Mouse (Mus musculus): ENCODE measurements around the gene Tbc1d10a.
"Not testable (repeated sequence)": the region's sequence is repeated elsewhere in the genome, so short reads cannot be mapped to it uniquely, and the experiment has no call there.

Gene Tbc1d10a

DNA sequence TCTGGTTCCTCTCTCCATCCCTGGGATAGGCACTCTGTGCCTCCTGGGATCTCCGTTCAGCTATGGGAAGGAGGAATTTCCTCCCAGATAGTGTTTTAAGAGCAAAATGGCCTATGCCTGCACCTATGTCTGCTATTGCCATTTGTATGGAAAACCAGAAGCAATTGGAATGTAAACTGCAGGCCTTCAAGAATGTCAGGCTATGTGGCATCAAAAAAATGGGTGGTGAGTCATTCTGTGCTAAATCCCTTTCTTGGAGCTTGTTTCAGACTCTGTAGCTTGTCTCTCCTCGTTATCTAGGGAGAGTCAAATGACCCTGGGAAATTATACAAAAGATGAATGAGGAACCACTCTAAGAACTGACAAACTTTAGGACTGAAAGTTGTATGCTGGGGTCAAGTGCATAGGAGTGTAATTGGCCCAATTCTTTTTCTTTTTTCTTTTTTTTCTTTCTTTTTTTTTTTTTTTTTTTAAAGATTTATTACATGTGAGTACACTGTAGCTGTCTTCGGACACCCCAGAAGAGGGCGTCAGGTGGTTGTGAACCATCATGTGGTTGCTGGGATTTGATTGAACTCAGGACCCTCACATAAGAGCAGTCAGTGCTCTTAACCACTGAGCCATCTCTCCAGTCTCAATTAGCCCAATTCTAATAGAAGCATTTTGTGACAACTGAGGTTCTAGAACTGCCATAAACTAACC is 2.2 kb upstream of the Tbc1d10a start:
- no peak for DNase-seq

DNA sequence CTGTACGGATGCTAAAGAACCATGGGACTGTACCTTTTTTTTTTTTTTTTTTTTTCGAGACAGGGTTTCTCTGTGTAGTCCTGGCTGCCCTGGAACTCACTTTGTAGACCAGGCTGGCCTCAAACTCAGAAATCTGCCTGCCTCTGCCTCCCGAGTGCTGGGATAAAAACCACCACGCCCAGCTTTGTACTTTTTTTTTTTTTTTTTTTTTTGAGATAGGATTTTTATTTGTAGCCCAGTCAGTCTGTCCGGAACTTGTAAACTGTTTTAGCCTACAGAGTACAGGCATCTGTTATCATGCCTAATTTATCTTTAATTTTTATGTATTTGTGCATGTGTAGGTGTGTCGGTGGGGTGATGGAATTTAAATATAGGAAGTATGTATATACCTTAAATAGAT is 1.1 kb upstream of the Tbc1d10a start:
- not testable (repeated sequence) for DNase-seq

DNA sequence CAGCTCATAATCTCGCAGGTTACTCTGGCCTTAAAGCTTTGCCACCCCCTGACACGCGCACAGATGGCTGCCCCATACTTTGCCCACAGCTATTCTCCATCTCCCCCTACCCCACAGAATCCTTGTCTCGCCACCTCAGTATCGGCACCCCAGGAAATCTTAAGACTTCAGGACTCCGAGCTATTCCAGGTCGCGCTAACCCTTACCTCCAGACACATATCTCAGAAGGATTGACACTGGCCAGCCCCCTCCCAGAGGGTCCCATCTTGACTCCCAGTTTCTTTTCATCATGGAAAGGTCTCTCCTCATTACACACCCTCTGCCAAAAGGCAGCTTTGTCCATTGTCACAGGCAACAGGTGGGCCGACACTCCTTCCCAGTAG is 720 bp downstream of the Tbc1d10a start:
- no peak for DNase-seq

DNA sequence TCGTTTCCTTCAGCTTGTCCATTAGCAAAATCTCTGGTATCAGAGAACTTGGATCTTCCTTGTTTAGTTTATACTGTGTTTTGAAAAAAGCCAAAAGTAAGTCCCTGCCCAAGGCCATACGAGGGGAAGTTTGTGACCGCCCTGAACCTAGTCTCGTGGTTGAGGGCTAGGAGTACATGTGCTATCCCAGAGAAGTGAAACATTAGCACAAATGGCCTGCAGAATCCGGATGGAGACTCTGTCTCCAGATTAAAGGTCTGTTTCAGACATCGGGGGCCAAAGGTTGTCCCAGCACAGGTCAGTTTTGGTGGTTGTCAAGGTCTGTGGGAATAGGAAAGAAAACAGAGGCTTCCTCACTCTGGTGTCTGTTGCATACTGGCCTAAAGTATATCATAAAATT is 2.6 kb downstream of the Tbc1d10a start:
- DNase-seq = no peak

DNA sequence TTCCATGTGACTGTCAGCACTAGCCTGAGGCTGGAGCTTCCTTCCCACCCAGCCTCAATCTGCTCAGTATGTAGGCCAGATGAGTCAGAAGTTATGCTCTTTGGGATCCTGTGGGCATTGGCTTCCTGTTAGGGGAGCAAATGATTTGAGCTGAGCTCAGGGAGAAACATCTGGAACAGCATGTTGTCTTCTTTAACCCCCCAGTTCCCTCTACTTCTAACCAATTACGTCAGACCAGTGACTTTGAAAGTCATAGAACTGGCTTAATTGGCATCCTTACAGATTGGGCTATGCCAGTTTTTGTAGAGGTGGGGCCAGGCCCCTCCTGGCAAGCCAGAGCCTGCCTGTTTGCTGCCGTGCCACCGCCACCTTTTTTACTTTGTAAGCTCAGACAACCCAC is 4.1 kb downstream of the Tbc1d10a start:
- no peak for DNase-seq

DNA sequence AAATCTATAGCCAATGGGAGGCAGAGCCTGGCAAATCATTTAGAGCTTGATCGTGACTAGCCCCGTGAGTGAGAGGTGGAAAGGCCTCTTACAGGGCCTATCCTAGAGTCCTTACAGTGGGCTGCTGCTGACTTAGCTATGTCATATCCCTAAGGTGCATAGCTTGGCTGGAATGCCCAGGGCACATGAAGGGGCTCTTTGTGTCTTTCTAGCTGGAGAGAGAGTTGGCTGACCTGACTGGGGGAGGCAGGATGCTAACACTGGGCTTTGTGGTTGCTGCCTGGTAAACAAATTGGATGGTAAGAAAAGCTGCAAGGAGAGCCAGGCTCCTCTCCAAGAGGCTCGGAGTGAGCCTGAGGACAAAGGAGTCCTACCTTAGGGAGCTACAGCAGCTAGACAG is 6.2 kb downstream of the Tbc1d10a start:
- DNase-seq = no peak

DNA sequence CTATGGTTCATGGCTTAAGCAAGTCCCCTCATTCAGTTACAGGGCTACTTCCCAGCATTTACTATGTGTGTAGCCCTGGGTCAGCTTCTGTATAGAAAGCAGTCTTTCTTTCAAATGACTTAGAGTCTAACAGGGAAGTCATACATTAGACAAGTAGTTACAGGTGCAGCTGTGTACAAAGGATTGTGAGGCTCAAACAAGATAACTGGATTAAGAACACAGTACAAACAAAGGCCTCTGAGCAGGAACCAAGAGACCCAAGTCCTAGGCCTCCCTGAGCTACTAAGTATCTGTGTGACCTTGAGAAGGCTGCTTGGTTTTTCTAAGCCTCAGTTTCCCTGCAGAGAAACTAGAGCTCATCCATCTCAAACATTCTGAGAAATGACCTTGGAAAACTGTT is 6.8 kb downstream of the Tbc1d10a start:
- no peak for DNase-seq

DNA sequence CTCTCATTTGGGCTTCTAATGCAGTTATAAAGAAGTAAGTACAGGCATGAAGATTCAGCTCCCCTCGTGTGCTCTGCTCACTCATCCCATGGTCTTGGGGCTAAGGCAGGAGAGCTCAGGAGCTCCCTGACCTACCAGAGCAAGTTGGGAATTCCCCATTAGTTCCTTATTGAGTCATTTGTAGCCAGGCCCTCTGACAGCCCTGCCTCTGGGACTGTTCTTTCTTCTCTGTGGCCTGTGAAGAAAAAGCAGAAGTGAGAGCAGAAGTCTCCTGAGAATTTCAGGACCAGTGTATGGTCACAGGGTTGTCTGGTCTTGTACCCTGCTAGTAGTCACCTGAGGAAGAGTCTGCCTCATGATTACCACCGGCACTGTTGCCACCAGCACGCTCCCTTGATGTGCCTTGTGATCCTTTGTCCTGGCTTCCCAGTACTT is 9.0 kb downstream of the Tbc1d10a start:
- DNase-seq = no peak

DNA sequence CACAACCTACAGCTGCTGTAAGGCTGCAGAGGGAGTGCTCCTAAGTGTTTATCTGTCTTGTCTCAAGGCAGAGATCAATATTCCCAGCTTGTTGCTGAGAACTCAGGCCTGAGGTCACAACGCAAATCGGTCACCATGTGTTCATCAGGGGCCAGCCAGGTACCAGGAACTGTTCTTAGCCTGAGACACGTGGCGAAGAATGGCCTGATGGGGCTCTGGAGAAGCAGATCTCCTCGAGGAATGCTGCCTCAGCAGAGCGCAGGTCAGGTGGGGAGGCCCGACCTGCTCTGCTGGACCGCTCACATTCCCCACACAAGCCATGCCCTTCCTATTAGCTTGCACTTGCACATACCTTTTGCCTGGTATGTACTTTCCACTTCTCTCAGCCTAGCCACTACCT is 10.0 kb downstream of the Tbc1d10a start:
- DNase-seq = no peak

DNA sequence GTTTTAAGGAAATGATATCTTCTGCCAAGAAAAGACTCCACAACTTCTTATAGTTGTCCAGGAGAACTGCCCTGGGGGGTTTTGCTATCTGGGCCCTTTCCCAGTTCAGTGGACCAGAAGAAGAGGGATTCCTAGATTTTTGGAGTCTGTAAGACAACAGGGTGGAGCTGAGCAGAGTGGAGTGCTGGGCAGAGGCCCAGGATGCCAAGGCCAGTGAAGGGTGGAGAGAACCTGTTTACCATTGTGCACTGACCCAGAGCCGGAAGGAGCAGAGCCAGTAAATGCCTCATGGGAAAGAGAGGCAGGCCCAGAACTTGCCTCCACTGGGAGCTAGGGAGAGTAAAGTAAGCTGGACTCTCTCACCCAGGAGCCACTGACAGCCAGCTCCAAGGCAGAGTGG is 11.1 kb downstream of the Tbc1d10a start:
- DNase-seq = no peak

DNA sequence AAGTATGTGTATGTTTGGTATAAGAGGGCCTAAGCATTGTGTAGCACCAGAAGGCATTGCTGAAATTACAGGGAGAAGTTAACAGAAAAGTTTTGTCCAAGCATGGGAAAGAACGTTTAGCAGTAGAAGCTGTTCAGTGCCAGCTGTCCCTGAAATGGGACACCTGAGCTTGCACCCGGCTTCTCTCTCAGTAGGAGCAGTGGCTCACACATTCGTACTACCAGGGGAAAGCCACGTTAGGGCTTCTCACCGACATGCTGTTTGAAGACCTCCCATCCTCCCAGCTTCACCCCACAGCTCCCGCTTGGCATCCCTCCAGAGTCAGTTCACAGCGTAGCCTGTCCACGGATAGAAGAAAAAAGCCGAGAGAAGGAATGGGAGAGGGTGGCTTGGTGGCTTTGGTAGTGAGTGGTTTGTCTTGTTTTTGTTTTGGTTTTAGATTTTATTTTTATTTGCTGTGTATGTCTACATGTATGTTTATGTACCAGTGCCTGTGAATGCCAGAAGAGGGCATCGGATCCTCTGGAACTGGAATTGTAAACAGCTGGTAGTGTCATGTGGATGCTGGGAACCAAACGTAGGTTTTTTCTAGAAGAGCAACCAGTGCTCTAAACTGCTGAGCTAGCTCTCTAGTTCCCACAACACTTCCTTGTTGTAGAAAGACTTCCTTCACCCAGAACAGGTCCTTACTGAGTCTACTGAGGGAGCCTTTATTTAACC is 15.6 kb downstream of the Tbc1d10a start:
- no peak for DNase-seq

DNA sequence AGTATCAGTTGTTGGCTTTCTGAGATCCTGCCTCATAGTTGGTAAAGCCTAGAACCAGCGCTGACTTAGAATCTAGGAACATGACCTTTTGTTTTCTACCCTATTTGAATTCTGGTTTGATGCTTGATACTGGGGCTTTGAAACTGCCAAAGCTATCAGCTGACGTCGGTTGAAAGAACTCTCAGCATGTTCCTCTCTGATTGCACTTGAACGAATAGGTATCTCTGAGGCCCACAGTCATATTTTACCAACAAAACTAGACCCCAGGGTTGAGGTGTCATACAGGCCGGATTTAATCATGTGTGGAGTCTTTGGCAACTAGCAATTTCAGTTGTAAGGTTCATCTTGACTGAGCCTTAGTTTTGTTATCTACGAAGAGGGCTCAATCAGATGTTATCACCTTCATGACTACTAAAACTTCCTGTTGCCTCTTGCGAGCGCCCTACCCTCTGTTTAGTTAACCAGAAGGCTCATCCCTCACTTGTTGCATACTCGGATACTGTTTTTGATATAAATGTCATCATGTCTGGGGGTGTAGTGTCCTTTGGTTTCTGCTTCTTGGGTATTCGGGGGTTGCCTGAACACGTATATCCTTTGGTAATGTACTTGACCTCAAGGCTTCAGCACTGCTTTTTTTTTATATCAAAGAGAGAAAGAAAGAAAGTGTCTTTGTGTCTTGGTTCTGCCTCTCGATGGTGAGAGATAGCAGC is 16.6 kb downstream of the Tbc1d10a start:
- no peak for DNase-seq

DNA sequence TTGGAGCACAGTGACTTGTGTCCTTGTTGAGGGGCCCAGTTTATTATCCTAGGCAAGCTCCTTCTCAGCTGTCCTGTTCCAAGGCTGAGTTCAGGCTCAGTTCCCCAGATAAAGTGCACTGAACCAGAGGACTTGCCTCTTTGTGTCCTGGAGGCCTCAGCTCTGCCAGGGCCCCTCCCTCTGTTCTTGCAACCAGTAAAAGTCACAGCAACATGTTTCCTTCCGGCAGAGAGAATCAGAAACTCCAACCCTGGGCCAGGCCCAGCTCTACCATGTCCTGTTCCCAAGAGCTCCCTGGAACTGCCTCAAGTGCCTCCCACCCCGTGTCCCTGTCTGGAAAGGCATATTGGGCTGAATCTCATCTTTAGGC is 17.1 kb downstream of the Tbc1d10a start:
- no peak for DNase-seq

DNA sequence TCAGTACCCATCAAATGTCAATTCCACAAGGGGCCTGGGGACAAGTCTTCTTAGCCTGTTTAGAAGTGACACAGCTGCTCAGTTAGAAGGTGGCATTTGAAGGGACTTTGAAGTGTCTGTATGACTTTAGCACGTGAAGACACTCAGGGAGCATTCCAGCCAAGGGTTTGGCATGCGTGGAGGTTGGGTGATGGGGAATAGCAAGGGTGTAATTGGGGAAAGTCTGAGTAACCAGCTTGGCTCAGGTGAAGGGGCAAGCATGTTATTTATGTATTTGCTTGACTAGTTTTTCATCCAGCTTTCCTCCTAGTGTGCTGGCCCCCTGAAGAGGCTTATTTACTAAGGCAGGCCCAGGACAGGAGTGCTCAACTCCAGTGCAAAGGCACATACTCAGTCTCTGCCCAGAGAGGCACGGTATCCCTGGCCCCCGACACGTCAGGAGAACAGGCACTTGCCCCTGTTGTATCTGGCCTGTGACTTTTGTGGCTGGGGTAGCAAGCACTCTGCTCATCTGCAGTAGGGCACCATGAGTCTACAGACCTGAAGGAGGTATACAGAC is 18.6 kb downstream of the Tbc1d10a start:
- no peak for DNase-seq

DNA sequence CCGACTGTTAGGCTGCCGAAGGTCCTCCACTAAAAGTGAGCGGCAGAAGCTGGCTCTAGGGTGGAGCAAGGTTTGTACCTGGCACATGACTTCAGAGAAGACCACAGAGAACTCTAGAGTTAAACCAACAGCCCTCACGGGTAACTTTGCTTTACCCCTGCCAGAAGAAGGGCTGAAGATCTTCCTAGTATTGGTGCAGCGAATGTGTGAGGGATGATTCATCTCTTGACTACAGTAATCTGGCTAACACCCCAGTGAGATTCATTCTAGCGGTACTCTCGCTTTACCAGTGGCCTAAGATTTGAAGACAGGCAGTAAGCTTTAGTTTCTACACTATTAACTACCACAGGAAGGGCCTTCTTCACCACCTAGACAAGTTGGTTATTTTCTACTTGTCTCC is 19.4 kb downstream of the Tbc1d10a start:
- DNase-seq = no peak

DNA sequence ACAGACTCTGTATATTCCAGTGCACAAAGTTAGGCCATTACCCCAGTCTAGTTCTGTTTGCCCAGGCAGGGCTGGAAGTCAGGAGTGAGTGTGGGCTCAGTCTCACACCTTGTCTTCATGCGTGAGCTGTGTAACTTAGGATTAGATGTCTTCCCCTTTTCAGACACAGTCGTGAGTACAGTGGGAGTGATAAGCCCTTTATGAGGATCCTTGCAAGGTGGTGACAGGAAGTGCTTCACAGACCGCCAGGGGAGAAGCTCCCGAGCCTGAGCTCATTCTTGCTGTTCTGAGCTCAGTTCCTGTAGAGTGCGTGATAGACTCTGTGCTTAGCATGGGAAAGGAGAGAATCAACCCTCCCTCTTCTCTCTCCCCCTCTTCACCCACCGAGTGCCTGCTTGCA is 20.0 kb downstream of the Tbc1d10a start:
- DNase-seq = no peak

DNA sequence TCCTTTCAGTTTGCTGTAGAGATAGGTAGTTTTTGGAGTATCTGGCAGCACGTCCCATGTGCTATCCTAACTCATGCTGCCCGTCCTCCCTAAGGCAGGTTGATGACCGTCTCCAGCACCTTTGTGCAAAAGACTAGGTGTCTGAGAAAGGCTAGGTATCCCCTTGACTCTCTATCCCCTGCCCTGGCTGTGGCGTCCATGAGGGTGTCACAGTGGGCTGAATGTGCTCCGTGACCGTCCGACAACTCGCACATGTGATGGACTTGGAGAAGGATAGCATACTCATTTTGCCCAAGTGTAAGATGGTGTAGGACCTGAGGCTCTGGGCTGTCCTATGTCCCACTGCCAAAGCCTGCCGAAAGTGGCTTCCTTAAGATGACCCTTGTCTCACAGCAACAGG is 21.1 kb downstream of the Tbc1d10a start:
- no peak for DNase-seq

DNA sequence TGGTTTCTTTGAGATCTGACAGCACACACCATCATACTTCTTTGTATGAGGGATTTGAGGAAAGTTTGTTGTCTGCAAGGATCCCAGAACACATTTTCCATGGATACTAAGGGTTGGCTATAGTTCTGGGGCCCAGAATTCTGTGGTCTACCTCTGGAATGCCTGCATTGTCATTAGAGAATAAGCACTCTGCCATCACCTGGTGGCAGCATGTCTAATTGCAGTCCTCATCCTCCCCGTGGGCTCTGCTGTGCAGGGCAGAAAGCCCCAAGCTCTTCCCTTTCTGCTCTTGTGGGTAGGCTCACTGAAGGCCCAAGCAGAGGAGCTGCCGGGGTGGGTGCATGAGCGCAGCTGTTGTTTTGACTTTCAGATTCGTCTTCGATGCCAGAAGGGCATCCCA is 23.0 kb downstream of the Tbc1d10a start:
- DNase-seq = no peak

DNA sequence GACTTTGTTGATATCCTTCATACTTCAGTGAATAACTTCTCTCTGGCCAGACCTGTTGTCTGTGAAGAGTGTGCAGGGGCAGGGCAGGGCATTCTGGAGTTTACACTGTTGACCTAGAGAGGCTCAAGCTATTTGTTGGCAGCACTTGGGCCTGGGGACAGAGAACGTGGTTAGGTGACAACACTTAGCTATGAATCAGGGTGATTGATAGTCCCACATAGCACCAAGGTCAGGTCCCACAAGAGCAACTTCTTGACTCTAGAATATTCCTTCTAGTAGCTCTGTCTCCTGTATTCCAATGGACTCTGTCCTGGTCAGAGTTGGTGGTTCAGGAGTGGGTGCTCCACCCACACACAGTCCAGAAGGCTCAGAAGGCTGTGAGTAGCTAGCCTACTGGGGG is 24.2 kb downstream of the Tbc1d10a start:
- no peak for DNase-seq

DNA sequence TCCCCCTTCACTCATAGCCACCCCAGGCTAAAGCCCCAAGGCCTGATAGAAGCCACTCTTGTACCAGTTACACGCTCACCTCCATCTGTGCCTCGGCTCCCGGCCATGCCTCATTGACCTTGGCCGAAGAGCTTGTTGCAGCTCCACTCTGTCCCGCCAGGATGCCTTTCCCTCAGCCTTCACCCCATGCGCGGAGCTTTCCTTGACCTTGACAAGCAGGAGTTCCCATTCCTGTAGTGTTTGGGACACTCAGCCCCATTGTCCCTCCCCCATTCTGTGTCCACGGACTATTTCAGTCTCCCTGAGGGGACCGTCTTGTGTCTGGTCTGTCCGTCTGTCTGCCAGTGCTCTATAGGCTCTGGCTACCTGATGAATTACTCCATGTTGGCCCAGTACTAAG is 26.5 kb downstream of the Tbc1d10a start:
- DNase-seq = no peak

DNA sequence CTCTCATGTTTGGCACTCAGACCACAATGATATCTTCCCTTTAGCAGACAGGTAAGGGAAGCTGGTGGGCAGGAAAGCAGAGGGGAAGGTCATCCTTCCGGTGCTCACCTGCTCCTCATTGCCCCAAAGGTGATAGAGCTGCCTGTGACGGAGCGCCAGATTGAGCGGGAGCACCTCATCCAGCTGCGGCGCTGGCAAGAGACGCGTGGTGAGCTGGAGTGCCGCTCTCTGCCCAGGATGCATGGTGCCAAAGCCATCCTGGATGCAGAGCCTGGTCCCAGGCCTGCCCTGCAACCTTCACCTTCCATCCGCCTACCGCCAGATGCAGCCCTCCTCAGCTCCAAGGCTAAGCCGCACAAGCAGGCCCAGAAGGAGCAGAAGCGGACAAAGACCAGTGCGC is 28.0 kb downstream of the Tbc1d10a start:
- no peak for DNase-seq

DNA sequence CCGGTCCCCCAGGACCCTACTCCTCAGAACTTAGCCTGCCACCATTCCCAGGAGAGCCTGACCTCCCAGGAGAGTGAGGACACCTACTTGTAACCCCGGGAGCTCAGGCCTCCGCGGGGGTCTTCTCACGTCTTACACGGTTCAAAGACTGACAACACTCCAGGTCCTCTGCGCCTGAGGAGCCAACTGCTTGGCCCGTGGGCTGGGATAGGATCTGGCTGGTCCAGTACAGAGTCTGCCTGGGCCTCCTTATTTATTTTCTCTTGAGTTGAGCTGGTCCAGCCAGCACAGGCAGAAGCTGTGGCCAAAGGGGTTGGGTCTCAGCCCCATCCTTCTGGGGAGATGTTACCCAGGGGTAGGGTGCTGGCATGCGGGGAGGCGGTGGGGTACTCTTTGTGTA is 28.5 kb downstream of the Tbc1d10a start:
- DNase-seq = no peak

DNA sequence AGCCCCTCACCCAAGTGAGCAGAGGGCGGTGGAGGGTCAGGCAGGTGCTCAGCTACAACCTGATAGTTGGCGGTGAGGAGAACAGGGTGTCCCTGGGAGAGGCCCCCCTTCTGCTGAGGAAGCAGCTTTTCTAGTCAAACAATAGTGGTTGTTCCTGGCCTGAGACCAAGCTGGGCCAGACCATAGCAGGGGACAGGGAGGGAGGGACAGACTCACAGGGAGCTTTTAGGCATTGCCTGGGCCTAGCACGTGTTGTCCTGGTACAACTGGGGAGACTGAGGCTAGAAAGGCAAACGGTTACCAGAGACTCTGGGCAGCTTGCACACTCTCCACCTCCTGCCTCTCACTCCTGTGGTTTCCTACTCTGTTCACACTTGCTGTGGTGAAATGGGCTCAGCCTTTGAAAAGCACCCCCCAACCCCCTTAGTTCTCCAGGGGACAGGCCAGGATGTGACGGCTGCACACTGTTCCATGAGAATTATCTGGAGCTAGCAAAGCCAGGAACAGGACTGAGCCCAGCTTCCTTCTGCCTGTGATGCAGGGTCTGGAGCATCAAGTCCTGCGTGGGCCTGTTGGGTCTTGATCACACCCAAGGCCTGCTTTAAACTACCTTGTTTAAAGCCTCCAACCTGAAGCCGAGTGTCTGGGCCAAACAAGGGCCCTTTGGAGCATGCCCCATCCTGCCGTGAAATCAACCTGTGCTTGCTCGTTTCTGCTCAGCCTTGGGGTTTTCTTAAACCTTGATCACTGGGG is 29.8 kb downstream of the Tbc1d10a start:
- no peak for DNase-seq

Measured in right cerebral cortex, postnatal 25 days (tissue).